Mouse (Mus musculus) heart, embryonic 13.5 days (tissue): ENCODE results near the gene Bpgm. TPM values are rescaled to one million over a fixed set of nuclear protein-coding genes. Genes with fewer than 3 reads are reported as not detected.

Source experiments
- ATAC-seq: fragments of 200-750 bp; cut with Nextera tagmentation; 2 replicates; pipeline ENCODE4 v1.8.0; 2017; ENCODE audit warnings: moderate TSS enrichment; ENCODE audit not compliant: insufficient number of reproducible peaks, low FRiP score, low TSS enrichment; ENCODE audit errors: extremely low read depth
- H3K27ac ChIP-seq: fragments of 300-500 bp; sonication (generic); replicated peaks from 2 replicates; pipeline ENCODE4 v1.5.1; 2015; ENCODE audit warnings: moderate library complexity, mild to moderate bottlenecking, inconsistent platforms
- H3K27me3 ChIP-seq: fragments of 300-500 bp; sonication (generic); replicated peaks from 2 replicates; pipeline ENCODE4 v1.6.1; 2015; ENCODE audit warnings: mild to moderate bottlenecking, inconsistent platforms
- H3K36me3 ChIP-seq: fragments of 300-500 bp; sonication (generic); 2 replicates; pipeline ENCODE4 v1.6.1; 2015; ENCODE audit warnings: mild to moderate bottlenecking, inconsistent platforms
- H3K4me1 ChIP-seq: fragments of 300-500 bp; sonication (generic); 2 replicates; pipeline ENCODE4 v1.6.1; 2015; ENCODE audit warnings: inconsistent platforms
- H3K4me2 ChIP-seq: fragments of 300-500 bp; sonication (generic); 2 replicates; pipeline ENCODE4 v1.6.1; 2015; ENCODE audit warnings: inconsistent platforms, mild to moderate bottlenecking, moderate library complexity
- H3K4me3 ChIP-seq: fragments of 300-500 bp; sonication (generic); 2 replicates; pipeline ENCODE4 v1.5.1; 2015; ENCODE audit warnings: moderate library complexity, mild to moderate bottlenecking, inconsistent platforms
- H3K9ac ChIP-seq: fragments of 300-500 bp; sonication (generic); 2 replicates; pipeline ENCODE4 v1.6.1; 2015; ENCODE audit warnings: inconsistent platforms, mild to moderate bottlenecking, moderate library complexity
- H3K9me3 ChIP-seq: fragments of 300-500 bp; sonication (generic); 2 replicates; pipeline ENCODE4 v1.6.1; 2016; ENCODE audit warnings: inconsistent platforms
- WGBS: fragments of 180-500 bp; shearing (Covaris S2); methylation state at CpG from one replicate; pipeline ENCODE4 v1.1.7; 2015; ENCODE audit warnings: mixed read lengths; 5-methylcytosine and 5-hydroxymethylcytosine counted together
- polyA plus RNA-seq: library from polyadenylated mRNA; unstranded; fragments of >200 nt; fragmentation: Nextera tagmentation; extraction: Ambion mirVana; gene quantifications from 2 replicates; pipeline ENCODE4 v1.2.1, GENCODE M21; 2015

Gene Bpgm
- polyA plus RNA-seq, 1 experiment from 2014 or later = 111 TPM

GRCm38 (mm10) chr6:34483811-34484210, 7.8 kb downstream of the Bpgm start:
- H3K4me1 ChIP-seq = peaks cover 44% of the 10 kb centered on the region
- peaks cover 14% of the 10 kb centered on the region for H3K36me3 ChIP-seq
- H3K27ac ChIP-seq = no peak overlapping the region
- no peaks in the 10 kb centered on the region for H3K27me3 ChIP-seq
- no peak overlapping the region for H3K9ac ChIP-seq
- H3K9me3 ChIP-seq = no peaks in the 10 kb centered on the region
- H3K4me2 ChIP-seq = peak overlapping the region; percentile 48
- 0 out of 2 replicates have a peak overlapping the region, but pooled peaks have one; percentile 8 for H3K4me3 ChIP-seq
- no peak for ATAC-seq
- 88% methylated on average over 7 of the region's 7 CpGs for WGBS

GRCm38 (mm10) chr6:34486071-34486626, 10.1 kb downstream of the Bpgm start:
- H3K27me3 ChIP-seq = no peaks in the 10 kb centered on the region
- peak overlapping the region; percentile 32; the same call in 1 of the 2 replicates for H3K27ac ChIP-seq
- peak overlapping the region; percentile 13 for H3K4me3 ChIP-seq
- peaks cover 24% of the 10 kb centered on the region for H3K4me1 ChIP-seq
- H3K4me2 ChIP-seq = peak overlapping the region; percentile 48
- ATAC-seq = peak; percentile 24; the same call in 1 of the 2 replicates
- H3K9me3 ChIP-seq = no peaks in the 10 kb centered on the region
- H3K36me3 ChIP-seq = peaks cover 14% of the 10 kb centered on the region
- 49% methylated on average over 14 of the region's 14 CpGs for WGBS
- no peak overlapping the region for H3K9ac ChIP-seq

- Histone ChIP-seq H3K4me2 (no peak overlapping the region), H3K9ac (no peak overlapping the region), H3K4me1 (peaks cover 25% of the 10 kb centered on the region), H3K27me3 (no peaks in the 10 kb centered on the region), H3K27ac (no peak overlapping the region), H3K36me3 (peaks cover 4% of the 10 kb centered on the region; the same call in 1 of the 2 replicates), H3K9me3 (no peaks in the 10 kb centered on the region), H3K4me3 (no peak overlapping the region)
- WGBS = 88% methylated on average over 21 of the region's 21 CpGs
- ATAC-seq = no peak
These were observed 17.5 kb downstream of the Bpgm start for GRCm38 (mm10) chr6:34493327-34494095.

- Histone ChIP-seq H3K4me2 (no peak overlapping the region), H3K4me1 (peaks cover 25% of the 10 kb centered on the region), H3K27ac (no peak overlapping the region; the same call in 1 of the 2 replicates), H3K9ac (no peak overlapping the region), H3K36me3 (0 out of 2 replicates have a peak, but pooled peaks cover 3% of the 10 kb centered on the region), H3K27me3 (no peaks in the 10 kb centered on the region), H3K4me3 (no peak overlapping the region), H3K9me3 (no peaks in the 10 kb centered on the region)
- no peak for ATAC-seq
- 56% methylated on average over 7 of the region's 7 CpGs for WGBS
These were observed 19.1 kb downstream of the Bpgm start for GRCm38 (mm10) chr6:34495140-34495551.

- H3K27me3 ChIP-seq = no peaks in the 10 kb centered on the region
- no peak overlapping the region for H3K27ac ChIP-seq
- peaks cover 26% of the 10 kb centered on the region for H3K4me1 ChIP-seq
- ATAC-seq = no peak
- H3K4me3 ChIP-seq = no peak overlapping the region
- H3K9me3 ChIP-seq = no peaks in the 10 kb centered on the region
- WGBS = 79% methylated on average over 5 of the region's 5 CpGs
- no peaks in the 10 kb centered on the region for H3K36me3 ChIP-seq
- no peak overlapping the region for H3K9ac ChIP-seq
- no peak overlapping the region for H3K4me2 ChIP-seq
These were observed 22.1 kb downstream of the Bpgm start for GRCm38 (mm10) chr6:34497991-34498625.

GRCm38 (mm10) chr6:34502291-34502690, 26.3 kb downstream of the Bpgm start:
- Histone ChIP-seq H3K27me3 (no peaks in the 10 kb centered on the region), H3K9me3 (no peaks in the 10 kb centered on the region), H3K36me3 (0 out of 2 replicates have a peak, but pooled peaks cover 3% of the 10 kb centered on the region), H3K4me2 (no peak overlapping the region), H3K4me3 (no peak overlapping the region), H3K4me1 (peaks cover 21% of the 10 kb centered on the region), H3K27ac (no peak overlapping the region), H3K9ac (0 out of 2 replicates have a peak overlapping the region, but pooled peaks have one; percentile 8)
- no peak for ATAC-seq
- 76% methylated on average over 7 of the region's 7 CpGs for WGBS

GRCm38 (mm10) chr6:34505957-34506356, 29.9 kb downstream of the Bpgm start:
- 58% methylated on average over 11 of the region's 11 CpGs for WGBS
- Histone ChIP-seq H3K4me2 (no peak overlapping the region), H3K27me3 (no peaks in the 10 kb centered on the region), H3K4me1 (peaks cover 15% of the 10 kb centered on the region), H3K9ac (no peak overlapping the region), H3K9me3 (no peaks in the 10 kb centered on the region), H3K36me3 (0 out of 2 replicates have a peak, but pooled peaks cover 3% of the 10 kb centered on the region), H3K27ac (no peak overlapping the region), H3K4me3 (no peak overlapping the region)
- no peak for ATAC-seq

- no peak for ATAC-seq
- no peaks in the 10 kb centered on the region for H3K27me3 ChIP-seq
- WGBS = 75% methylated on average over 4 of the region's 4 CpGs
- no peak overlapping the region for H3K4me3 ChIP-seq
- H3K4me1 ChIP-seq = peaks cover 20% of the 10 kb centered on the region
- 0 out of 2 replicates have a peak, but pooled peaks cover 3% of the 10 kb centered on the region for H3K36me3 ChIP-seq
- no peaks in the 10 kb centered on the region for H3K9me3 ChIP-seq
- no peak overlapping the region for H3K9ac ChIP-seq
- no peak overlapping the region; the same call in 1 of the 2 replicates for H3K4me2 ChIP-seq
- H3K27ac ChIP-seq = no peak overlapping the region
These were observed 31.6 kb downstream of the Bpgm start for GRCm38 (mm10) chr6:34507581-34507980.

- Histone ChIP-seq H3K36me3 (0 out of 2 replicates have a peak, but pooled peaks cover 3% of the 10 kb centered on the region), H3K4me1 (peaks cover 18% of the 10 kb centered on the region), H3K27ac (no peak overlapping the region), H3K4me3 (no peak overlapping the region), H3K27me3 (no peaks in the 10 kb centered on the region), H3K9ac (no peak overlapping the region), H3K9me3 (no peaks in the 10 kb centered on the region), H3K4me2 (no peak overlapping the region; the same call in 1 of the 2 replicates)
- WGBS = 71% methylated on average over 4 of the region's 4 CpGs
- no peak for ATAC-seq
These were observed 32.0 kb downstream of the Bpgm start for GRCm38 (mm10) chr6:34508016-34508415.

GRCm38 (mm10) chr6:34510277-34510676, 34.3 kb downstream of the Bpgm start:
- H3K27ac ChIP-seq = no peak overlapping the region
- no peak overlapping the region for H3K4me3 ChIP-seq
- H3K36me3 ChIP-seq = no peaks in the 10 kb centered on the region
- H3K4me1 ChIP-seq = peaks cover 23% of the 10 kb centered on the region
- no peak overlapping the region for H3K9ac ChIP-seq
- no peak overlapping the region for H3K4me2 ChIP-seq
- no peak for ATAC-seq
- no peaks in the 10 kb centered on the region for H3K9me3 ChIP-seq
- 83% methylated on average over 5 of the region's 5 CpGs for WGBS
- no peaks in the 10 kb centered on the region for H3K27me3 ChIP-seq

GRCm38 (mm10) chr6:34511410-34511809, 35.4 kb downstream of the Bpgm start:
- 23% methylated on average over 2 of the region's 2 CpGs for WGBS
- Histone ChIP-seq H3K27ac (no peak overlapping the region), H3K4me2 (no peak overlapping the region), H3K27me3 (no peaks in the 10 kb centered on the region), H3K9me3 (no peaks in the 10 kb centered on the region), H3K36me3 (no peaks in the 10 kb centered on the region), H3K4me3 (no peak overlapping the region), H3K9ac (0 out of 2 replicates have a peak overlapping the region, but pooled peaks have one; percentile 28), H3K4me1 (peaks cover 18% of the 10 kb centered on the region)
- no peak for ATAC-seq
